Mouse (Mus musculus): ENCODE results near the gene Dusp7. TPM values are rescaled to one million over a fixed set of nuclear protein-coding genes. Genes with fewer than 3 reads are reported as not detected.

Dusp7 gene
- total and polyA plus RNA-seq, 3 experiments: 8.6 to 49.3 (median 27.3) TPM

DNA sequence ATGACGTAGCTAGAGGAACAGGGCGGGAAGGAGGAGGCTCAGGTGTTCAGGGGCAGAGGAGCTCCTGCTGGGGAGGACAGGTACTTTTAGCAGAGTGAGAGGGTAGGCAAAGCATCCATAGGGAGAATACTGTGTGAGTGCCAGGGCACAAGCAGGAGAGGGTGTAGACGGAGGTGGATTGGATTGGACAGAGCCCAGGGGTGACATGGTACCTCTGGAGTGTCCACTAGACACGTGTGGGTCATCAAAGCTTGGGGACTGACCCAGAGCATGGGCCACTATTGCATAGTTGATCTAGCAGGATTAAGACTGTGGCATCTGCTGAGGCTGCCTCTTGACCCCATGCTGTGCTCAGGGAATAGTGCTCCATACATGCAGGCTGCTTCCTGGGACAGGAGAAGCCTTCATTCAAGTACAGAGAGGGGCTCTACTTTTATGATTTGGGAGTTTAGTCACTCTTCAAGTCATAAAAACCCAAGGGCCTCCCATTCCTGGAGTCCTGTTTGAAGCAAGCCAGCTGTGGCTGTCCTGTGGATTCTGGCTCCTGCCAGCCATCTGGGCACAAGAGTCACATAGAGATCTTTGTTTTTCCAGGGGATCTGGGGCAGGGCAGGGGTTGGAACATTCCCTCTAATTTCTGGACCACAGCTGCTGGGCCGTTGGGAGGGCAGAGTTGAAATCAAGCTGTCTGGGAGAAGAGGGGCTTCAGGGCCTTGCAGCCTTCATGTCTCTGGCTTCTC, 39.5 kb upstream of the Dusp7 start:
- Histone ChIP-seq H3K36me3 (replicated peaks) (peaks cover 81% of the 10 kb centered on the region), H3K27me3 (ENCODE audit: insufficient read depth, low read length) (no peaks in the 10 kb centered on the region), H3K9me3 (replicated peaks) (no peaks in the 10 kb centered on the region), H3K4me3 (ENCODE audit: low read depth, low read length) (no peak overlapping the region), H3K4me1 (ENCODE audit: insufficient read depth, low read depth, low read length) (0 out of 2 replicates have a peak, but pooled peaks cover 2% of the 10 kb centered on the region)
- no peak for TF ChIP-seq GATA2 (IDR thresholded peaks at IDR 0.05; ENCODE audit: borderline replicate concordance, low read depth, low read length)
- no peak for TF ChIP-seq CTCF (IDR thresholded peaks at IDR 0.05; ENCODE audit: low read depth, low read length)
- TF ChIP-seq POLR2AphosphoS5 (IDR thresholded peaks at IDR 0.05; ENCODE audit: insufficient replicate concordance, low read depth, low read length): no peak
- TF ChIP-seq TAL1 (conservative IDR thresholded peaks at IDR 0.05; ENCODE audit: low read depth, low read length): no peak
- TF ChIP-seq GATA1 (IDR thresholded peaks at IDR 0.05; ENCODE audit: borderline replicate concordance, low read length): no peak
- ATAC-seq (ENCODE audit: extremely low read depth, insufficient number of reproducible peaks, low FRiP score, poor library complexity, severe bottlenecking) (no peak), DNase-seq (ENCODE audit: low spot score) (no peak)

DNA sequence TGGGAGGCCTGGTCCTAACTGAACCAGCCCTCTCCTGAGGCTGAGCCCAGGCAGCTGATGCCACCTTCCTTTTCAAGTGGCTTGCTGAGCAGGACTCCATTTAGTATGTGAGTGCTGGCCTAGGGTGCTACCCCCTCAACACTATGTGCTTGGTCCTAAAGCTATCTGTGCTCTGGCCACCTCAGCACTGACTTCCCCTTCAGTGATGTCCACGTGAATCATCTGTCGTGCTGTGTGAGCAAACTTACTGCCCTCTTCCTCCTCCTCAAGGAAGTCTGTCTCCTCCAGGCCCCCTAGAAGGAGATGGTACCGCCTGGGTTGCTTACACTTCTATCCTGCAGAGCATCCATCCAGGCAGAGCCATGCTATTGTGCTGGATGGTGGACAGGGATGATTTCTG, 35.7 kb upstream of the Dusp7 start:
- DNase-seq (ENCODE audit: low spot score) (no peak), ATAC-seq (ENCODE audit: extremely low read depth, insufficient number of reproducible peaks, low FRiP score, poor library complexity, severe bottlenecking) (no peak)
- peaks cover 89% of the 10 kb centered on the region for H3K36me3 ChIP-seq (replicated peaks)
- no peaks in the 10 kb centered on the region for H3K27me3 ChIP-seq (ENCODE audit: insufficient read depth, low read length)
- TF ChIP-seq POLR2AphosphoS5 (IDR thresholded peaks at IDR 0.05; ENCODE audit: insufficient replicate concordance, low read depth, low read length): no peak
- TF ChIP-seq GATA2 (IDR thresholded peaks at IDR 0.05; ENCODE audit: borderline replicate concordance, low read depth, low read length): no peak
- TF ChIP-seq GATA1 (IDR thresholded peaks at IDR 0.05; ENCODE audit: borderline replicate concordance, low read length): no peak
- no peak for TF ChIP-seq TAL1 (conservative IDR thresholded peaks at IDR 0.05; ENCODE audit: low read depth, low read length)
- no peak for TF ChIP-seq CTCF (IDR thresholded peaks at IDR 0.05; ENCODE audit: low read depth, low read length)
- H3K4me3 ChIP-seq (ENCODE audit: low read depth, low read length): no peak overlapping the region
- no peaks in the 10 kb centered on the region for H3K9me3 ChIP-seq (replicated peaks)
- 0 out of 2 replicates have a peak, but pooled peaks cover 2% of the 10 kb centered on the region for H3K4me1 ChIP-seq (ENCODE audit: insufficient read depth, low read depth, low read length)

DNA sequence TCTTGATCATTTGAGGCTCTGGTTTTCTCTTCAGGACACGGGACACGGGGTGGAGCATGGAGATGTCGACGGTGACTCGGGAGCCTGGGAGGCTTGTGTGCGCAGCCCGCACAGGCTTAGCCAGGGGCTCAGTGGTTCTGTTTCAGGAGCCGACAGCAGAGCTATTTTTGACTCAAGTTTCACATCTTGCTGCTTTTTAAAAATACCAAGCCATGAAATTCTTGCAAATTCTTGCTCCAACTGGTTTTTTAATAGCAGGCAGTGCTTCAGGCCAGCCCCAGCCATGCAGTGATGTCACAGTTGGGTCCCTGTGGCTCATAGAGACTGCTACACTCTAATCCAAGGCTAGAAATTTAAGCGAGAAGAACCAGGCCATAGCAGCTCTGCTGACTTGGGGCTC, 30.8 kb upstream of the Dusp7 start:
- TF ChIP-seq POLR2AphosphoS5 (IDR thresholded peaks at IDR 0.05; ENCODE audit: insufficient replicate concordance, low read depth, low read length) (no peak), GATA1 (IDR thresholded peaks at IDR 0.05; ENCODE audit: borderline replicate concordance, low read length) (no peak), GATA2 (IDR thresholded peaks at IDR 0.05; ENCODE audit: borderline replicate concordance, low read depth, low read length) (no peak), TAL1 (conservative IDR thresholded peaks at IDR 0.05; ENCODE audit: low read depth, low read length) (no peak), CTCF (IDR thresholded peaks at IDR 0.05; ENCODE audit: low read depth, low read length) (no peak)
- Histone ChIP-seq H3K4me3 (ENCODE audit: low read depth, low read length) (no peak overlapping the region), H3K4me1 (ENCODE audit: insufficient read depth, low read depth, low read length) (no peaks in the 10 kb centered on the region), H3K9me3 (replicated peaks) (no peaks in the 10 kb centered on the region), H3K27me3 (ENCODE audit: insufficient read depth, low read length) (no peaks in the 10 kb centered on the region), H3K36me3 (replicated peaks) (peaks cover 82% of the 10 kb centered on the region)
- no peak for DNase-seq (ENCODE audit: low spot score)
- ATAC-seq (ENCODE audit: extremely low read depth, insufficient number of reproducible peaks, low FRiP score, poor library complexity, severe bottlenecking): no peak

DNA sequence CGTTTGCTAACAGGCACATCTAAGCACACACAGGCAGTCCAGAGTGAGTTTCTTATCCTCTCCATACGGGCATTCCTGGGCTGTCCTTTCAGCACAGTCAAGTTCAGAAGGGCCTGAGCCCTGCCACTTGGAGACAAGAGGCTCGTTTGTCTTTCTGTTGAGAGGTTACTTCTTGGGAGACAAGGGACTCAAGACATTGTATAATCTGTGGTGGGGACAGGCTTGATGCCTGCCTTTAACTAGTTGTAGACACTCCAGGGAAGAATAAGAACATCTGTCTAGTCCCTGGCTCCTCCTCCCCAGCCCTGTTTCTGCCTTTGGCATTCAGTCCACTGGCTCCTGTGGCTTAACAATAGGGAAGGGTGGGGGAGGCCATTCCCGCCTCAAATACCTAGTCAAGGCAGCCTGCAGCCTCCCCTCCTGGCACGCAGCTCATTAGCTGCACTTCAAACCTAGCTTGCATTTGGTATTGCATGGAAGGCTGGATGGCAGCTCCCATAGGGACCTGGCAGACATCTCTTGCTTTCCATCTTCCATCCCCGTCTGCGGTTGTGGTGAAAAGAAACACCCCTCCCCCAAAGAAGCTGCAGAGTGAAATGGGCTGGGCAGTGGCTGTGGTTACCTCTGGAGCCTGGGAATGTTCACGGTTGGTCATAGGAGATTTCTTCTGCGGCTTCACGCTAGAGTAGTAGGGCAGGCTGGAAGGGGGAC, 29.8 kb upstream of the Dusp7 start:
- DNase-seq (ENCODE audit: low spot score): no peak
- Histone ChIP-seq H3K36me3 (replicated peaks) (peaks cover 82% of the 10 kb centered on the region), H3K27me3 (ENCODE audit: insufficient read depth, low read length) (no peaks in the 10 kb centered on the region), H3K4me1 (ENCODE audit: insufficient read depth, low read depth, low read length) (no peaks in the 10 kb centered on the region), H3K4me3 (ENCODE audit: low read depth, low read length) (no peak overlapping the region), H3K9me3 (replicated peaks) (no peaks in the 10 kb centered on the region)
- ATAC-seq (ENCODE audit: extremely low read depth, insufficient number of reproducible peaks, low FRiP score, poor library complexity, severe bottlenecking): no peak
- no peak for TF ChIP-seq CTCF (IDR thresholded peaks at IDR 0.05; ENCODE audit: low read depth, low read length)
- TF ChIP-seq GATA1 (IDR thresholded peaks at IDR 0.05; ENCODE audit: borderline replicate concordance, low read length): no peak
- no peak for TF ChIP-seq GATA2 (IDR thresholded peaks at IDR 0.05; ENCODE audit: borderline replicate concordance, low read depth, low read length)
- no peak for TF ChIP-seq TAL1 (conservative IDR thresholded peaks at IDR 0.05; ENCODE audit: low read depth, low read length)
- no peak for TF ChIP-seq POLR2AphosphoS5 (IDR thresholded peaks at IDR 0.05; ENCODE audit: insufficient replicate concordance, low read depth, low read length)

DNA sequence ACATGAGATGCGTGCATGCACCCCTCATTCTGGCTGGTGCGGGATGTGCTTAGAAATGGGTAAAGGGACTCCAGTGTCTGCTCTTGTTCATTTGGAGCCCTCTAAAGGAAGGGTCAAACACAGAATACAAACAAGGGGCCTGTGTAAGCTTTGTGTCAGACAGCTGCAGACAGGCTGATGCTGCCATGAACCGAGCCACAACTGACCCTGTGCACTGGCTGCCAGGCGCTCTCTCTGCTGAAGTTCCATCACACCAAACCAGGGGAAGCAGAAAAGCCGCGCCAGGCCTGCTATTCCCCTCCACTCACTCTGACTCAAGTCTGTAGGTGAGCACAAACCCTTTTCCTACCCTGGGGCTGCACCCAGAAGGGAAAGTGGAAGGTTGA, 29.3 kb upstream of the Dusp7 start:
- no peaks in the 10 kb centered on the region for H3K27me3 ChIP-seq (ENCODE audit: insufficient read depth, low read length)
- ATAC-seq (ENCODE audit: extremely low read depth, insufficient number of reproducible peaks, low FRiP score, poor library complexity, severe bottlenecking): no peak
- TF ChIP-seq CTCF (IDR thresholded peaks at IDR 0.05; ENCODE audit: low read depth, low read length) (no peak), GATA1 (IDR thresholded peaks at IDR 0.05; ENCODE audit: borderline replicate concordance, low read length) (no peak), GATA2 (IDR thresholded peaks at IDR 0.05; ENCODE audit: borderline replicate concordance, low read depth, low read length) (no peak), TAL1 (conservative IDR thresholded peaks at IDR 0.05; ENCODE audit: low read depth, low read length) (no peak), POLR2AphosphoS5 (IDR thresholded peaks at IDR 0.05; ENCODE audit: insufficient replicate concordance, low read depth, low read length) (no peak)
- DNase-seq (ENCODE audit: low spot score): no peak
- no peaks in the 10 kb centered on the region for H3K4me1 ChIP-seq (ENCODE audit: insufficient read depth, low read depth, low read length)
- no peaks in the 10 kb centered on the region for H3K9me3 ChIP-seq (replicated peaks)
- H3K36me3 ChIP-seq (replicated peaks): peaks cover 80% of the 10 kb centered on the region
- no peak overlapping the region for H3K4me3 ChIP-seq (ENCODE audit: low read depth, low read length)

DNA sequence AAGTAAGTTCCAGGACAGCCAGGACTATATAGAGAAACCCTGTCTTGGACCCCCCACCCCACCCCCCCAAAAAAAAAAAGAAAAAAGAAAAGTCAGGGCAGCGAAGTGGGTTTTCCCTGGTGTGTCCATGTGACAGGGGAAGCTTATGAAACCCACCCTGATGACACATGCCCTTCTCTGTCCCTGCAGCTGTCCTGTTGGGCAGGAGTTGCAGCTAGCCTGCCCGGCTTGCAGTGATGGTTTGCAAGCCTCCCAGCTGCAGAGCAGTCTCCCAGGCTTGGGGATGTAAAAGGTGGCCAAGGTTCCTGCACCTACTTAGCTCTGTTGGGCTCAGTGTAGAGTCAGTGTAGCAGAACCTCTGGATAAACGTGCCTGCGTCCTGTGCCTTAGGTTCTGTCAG, 28.7 kb upstream of the Dusp7 start:
- DNase-seq (ENCODE audit: low spot score) (no peak), ATAC-seq (ENCODE audit: extremely low read depth, insufficient number of reproducible peaks, low FRiP score, poor library complexity, severe bottlenecking) (no peak)
- H3K4me1 ChIP-seq (ENCODE audit: insufficient read depth, low read depth, low read length): no peaks in the 10 kb centered on the region
- no peaks in the 10 kb centered on the region for H3K9me3 ChIP-seq (replicated peaks)
- peaks cover 79% of the 10 kb centered on the region for H3K36me3 ChIP-seq (replicated peaks)
- H3K4me3 ChIP-seq (ENCODE audit: low read depth, low read length): no peak overlapping the region
- TF ChIP-seq GATA2 (IDR thresholded peaks at IDR 0.05; ENCODE audit: borderline replicate concordance, low read depth, low read length) (no peak), POLR2AphosphoS5 (IDR thresholded peaks at IDR 0.05; ENCODE audit: insufficient replicate concordance, low read depth, low read length) (no peak), CTCF (IDR thresholded peaks at IDR 0.05; ENCODE audit: low read depth, low read length) (no peak), TAL1 (conservative IDR thresholded peaks at IDR 0.05; ENCODE audit: low read depth, low read length) (no peak), GATA1 (IDR thresholded peaks at IDR 0.05; ENCODE audit: borderline replicate concordance, low read length) (no peak)
- H3K27me3 ChIP-seq (ENCODE audit: insufficient read depth, low read length): no peaks in the 10 kb centered on the region

All from G1E (cell line).